Mouse (Mus musculus) heart, embryonic 11.5 days (tissue): ENCODE results near the gene Eea1. TPM values are rescaled to one million over a fixed set of nuclear protein-coding genes. Genes with fewer than 3 reads are reported as not detected.

Experiments used
- ATAC-seq: fragments of 200-750 bp; cut with Nextera tagmentation; replicated peaks from 2 replicates; pipeline ENCODE4 v1.8.0; 2017; ENCODE audit warnings: moderate library complexity; ENCODE audit not compliant: insufficient number of reproducible peaks, low FRiP score, low TSS enrichment
- H3K27ac ChIP-seq: fragments of 300-500 bp; sonication (generic); 2 replicates; pipeline ENCODE4 v1.5.1; 2014; ENCODE audit warnings: mild to moderate bottlenecking, low read depth, low read length
- H3K27me3 ChIP-seq: fragments of 300-500 bp; sonication (generic); 2 replicates; pipeline ENCODE4 v1.6.1; 2014; ENCODE audit warnings: mild to moderate bottlenecking, low read length, mixed read lengths; ENCODE audit not compliant: control insufficient read depth, insufficient read depth
- H3K36me3 ChIP-seq: fragments of 300-500 bp; sonication (generic); 2 replicates; pipeline ENCODE4 v1.6.1; 2014; ENCODE audit warnings: mild to moderate bottlenecking, low read length, moderate library complexity, mixed read lengths; ENCODE audit not compliant: control insufficient read depth, insufficient read depth
- H3K4me1 ChIP-seq: fragments of 300-500 bp; sonication (generic); 2 replicates; pipeline ENCODE4 v1.6.1; 2014; ENCODE audit warnings: low read length; ENCODE audit not compliant: control insufficient read depth, insufficient read depth
- H3K4me2 ChIP-seq: fragments of 300-500 bp; sonication (generic); 2 replicates; pipeline ENCODE4 v1.6.1; 2014; ENCODE audit warnings: mild to moderate bottlenecking, moderate library complexity
- H3K4me3 ChIP-seq: fragments of 300-500 bp; sonication (generic); 2 replicates; pipeline ENCODE4 v1.5.1; 2014; ENCODE audit warnings: low read depth, low read length
- H3K9ac ChIP-seq: fragments of 300-500 bp; sonication (generic); 2 replicates; pipeline ENCODE4 v1.6.1; 2014; ENCODE audit warnings: mild to moderate bottlenecking, low read depth, low read length, moderate library complexity
- H3K9me3 ChIP-seq: fragments of 300-500 bp; sonication (generic); replicated peaks from 2 replicates; pipeline ENCODE4 v1.6.1; 2016; ENCODE audit warnings: low read length; ENCODE audit not compliant: control insufficient read depth
- WGBS: fragments of 180-500 bp; shearing (Covaris S2); extraction: QIAGEN DNeasy Blood & Tissue Kit; methylation state at CpG from one replicate; pipeline ENCODE4 v1.1.7; 2014; ENCODE audit not compliant: insufficient replicate concordance; 5-methylcytosine and 5-hydroxymethylcytosine counted together
- polyA plus RNA-seq: library from polyadenylated mRNA; unstranded; fragments of >200 nt; fragmentation: Nextera tagmentation; extraction: Ambion mirVana; gene quantifications from 2 replicates; pipeline ENCODE4 v1.2.1, GENCODE M21; 2014

Gene Eea1
- polyA plus RNA-seq, 1 experiment from 2014 or later = 21.5 TPM

DNA sequence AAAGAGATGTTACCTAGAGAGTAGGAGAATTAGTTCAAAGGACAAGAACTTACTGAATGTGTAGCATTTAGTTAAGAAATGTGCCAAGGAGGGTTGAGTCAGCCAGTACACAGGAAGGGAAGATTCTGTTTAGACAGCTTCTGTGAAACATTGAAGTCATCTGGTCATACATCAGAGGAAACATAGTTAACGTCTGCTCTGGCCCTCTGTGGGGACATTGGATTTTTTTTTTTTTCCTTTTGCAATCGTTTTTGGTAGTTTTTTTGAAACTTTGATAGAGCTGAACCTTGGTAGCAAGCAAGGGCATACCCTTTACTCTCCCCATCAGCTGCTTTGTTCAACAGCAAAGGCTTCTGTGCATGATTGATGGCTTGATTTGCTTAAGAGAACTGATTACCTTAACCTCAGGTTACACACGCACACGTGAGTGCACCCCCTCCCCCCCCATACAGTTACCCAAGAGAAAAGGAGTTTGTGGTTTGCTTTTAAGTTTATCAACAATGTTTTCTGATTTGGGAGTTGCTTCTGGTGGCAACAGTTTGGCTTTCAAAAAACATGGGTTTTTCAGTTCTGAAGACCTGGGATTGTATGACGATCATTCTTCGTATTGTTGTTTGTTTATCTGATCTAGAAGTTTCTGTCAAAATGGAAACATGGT lies 1.4 kb downstream of the Eea1 start:
- Histone ChIP-seq H3K4me1 (peaks cover 14% of the 10 kb centered on the region), H3K27me3 (no peaks in the 10 kb centered on the region), H3K4me3 (peak overlapping the region; percentile 71), H3K9me3 (no peaks in the 10 kb centered on the region), H3K27ac (no peak overlapping the region), H3K4me2 (peak overlapping the region; percentile 81), H3K9ac (0 out of 2 replicates have a peak overlapping the region, but pooled peaks have one; percentile 23), H3K36me3 (no peaks in the 10 kb centered on the region)
- no peak for ATAC-seq
- WGBS = 50% methylated on average over 6 of the region's 6 CpGs

DNA sequence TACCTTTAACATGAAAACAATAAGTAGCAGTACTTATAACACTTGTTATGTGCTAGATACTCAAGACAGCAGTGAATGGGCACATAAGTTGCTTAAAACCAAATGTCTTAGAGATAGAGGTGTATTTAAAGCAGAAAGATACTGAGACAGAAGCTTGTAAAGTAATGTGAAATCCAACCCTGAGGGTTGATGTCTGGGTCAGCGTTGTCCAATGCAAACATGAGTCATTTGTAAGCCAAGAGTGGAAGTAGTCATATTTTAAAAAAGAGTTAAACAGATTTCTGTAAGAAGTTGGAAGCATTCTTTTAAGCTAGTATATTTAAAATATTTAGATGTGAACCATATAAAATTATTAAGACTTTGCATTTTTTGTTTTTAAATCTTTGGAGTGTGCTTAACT lies 4.6 kb downstream of the Eea1 start:
- Histone ChIP-seq H3K9me3 (no peaks in the 10 kb centered on the region), H3K4me3 (no peak overlapping the region), H3K27me3 (no peaks in the 10 kb centered on the region), H3K4me2 (no peak overlapping the region), H3K9ac (no peak overlapping the region), H3K27ac (no peak overlapping the region), H3K36me3 (no peaks in the 10 kb centered on the region), H3K4me1 (peaks cover 8% of the 10 kb centered on the region)
- WGBS = 85% methylated on average over 1 of the region's 1 CpGs
- ATAC-seq = no peak

DNA sequence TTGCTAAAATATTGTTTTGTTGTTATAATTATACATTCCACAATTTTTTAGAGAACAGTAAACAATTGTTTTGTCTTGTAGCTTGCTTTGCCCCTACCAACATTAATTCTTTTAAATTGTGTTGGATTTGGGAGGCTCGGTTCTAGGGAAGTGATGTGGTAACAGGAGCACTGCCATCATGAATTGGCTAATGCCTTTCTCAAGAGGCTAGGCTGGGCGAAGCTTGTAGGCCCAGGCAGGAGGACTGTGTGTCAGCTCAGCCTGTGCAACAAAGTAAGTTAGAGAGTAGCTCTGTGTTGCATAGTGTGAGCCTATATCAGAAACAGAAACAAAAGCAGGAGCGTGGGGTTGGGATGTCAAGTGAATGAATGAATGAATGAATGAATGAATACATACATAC lies 9.0 kb downstream of the Eea1 start:
- Histone ChIP-seq H3K27ac (no peak overlapping the region), H3K9ac (no peak overlapping the region), H3K4me1 (no peaks in the 10 kb centered on the region), H3K4me2 (no peak overlapping the region), H3K36me3 (no peaks in the 10 kb centered on the region), H3K9me3 (no peaks in the 10 kb centered on the region), H3K4me3 (no peak overlapping the region), H3K27me3 (no peaks in the 10 kb centered on the region)
- 82% methylated on average over 3 of the region's 3 CpGs for WGBS
- ATAC-seq = no peak

DNA sequence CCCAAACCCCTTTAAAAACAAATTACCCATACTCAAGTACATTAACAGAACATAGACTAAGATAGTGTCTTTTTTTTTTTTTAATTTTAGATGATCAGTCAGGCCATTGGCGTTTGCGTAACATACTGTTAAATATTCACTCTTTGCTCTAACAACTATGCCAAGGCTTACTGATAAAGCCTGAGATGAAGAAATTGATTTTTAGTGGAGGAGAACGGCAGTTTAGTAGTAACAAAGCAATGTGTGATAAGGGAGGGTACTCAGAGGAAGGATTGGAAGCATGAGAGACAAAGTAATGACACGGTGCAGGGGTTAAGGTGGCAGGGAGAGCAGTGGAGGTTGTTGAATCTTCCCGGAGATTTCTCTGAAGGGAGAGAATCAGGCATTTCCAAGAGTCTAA lies 9.7 kb downstream of the Eea1 start:
- Histone ChIP-seq H3K36me3 (no peaks in the 10 kb centered on the region), H3K27me3 (no peaks in the 10 kb centered on the region), H3K9ac (no peak overlapping the region), H3K4me1 (no peaks in the 10 kb centered on the region), H3K27ac (no peak overlapping the region), H3K4me2 (no peak overlapping the region), H3K4me3 (no peak overlapping the region), H3K9me3 (no peaks in the 10 kb centered on the region)
- ATAC-seq = no peak
- 86% methylated on average over 5 of the region's 5 CpGs for WGBS

DNA sequence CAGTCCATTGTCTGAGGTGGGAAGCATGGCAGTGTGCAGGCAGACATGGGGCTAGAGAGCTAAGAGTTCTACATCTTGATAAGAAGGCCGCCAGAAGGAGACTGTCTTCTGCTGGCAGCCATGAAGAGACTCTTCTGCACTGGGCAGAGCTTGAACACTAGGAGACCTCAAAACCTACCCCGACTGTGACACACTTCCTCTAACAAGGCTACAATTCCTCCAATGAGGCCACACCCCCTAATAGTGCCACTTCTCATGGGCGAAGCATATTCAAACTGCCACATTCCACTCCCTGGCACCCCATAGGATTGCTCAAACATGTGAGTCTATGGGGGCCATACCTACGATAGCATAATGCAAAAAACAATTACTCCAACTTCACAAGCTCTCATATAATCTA lies 10.3 kb downstream of the Eea1 start:
- no peak overlapping the region for H3K4me2 ChIP-seq
- no peaks in the 10 kb centered on the region for H3K4me1 ChIP-seq
- H3K27me3 ChIP-seq = no peaks in the 10 kb centered on the region
- H3K9me3 ChIP-seq = no peaks in the 10 kb centered on the region
- ATAC-seq = no peak
- 85% methylated on average over 4 of the region's 4 CpGs for WGBS
- no peak overlapping the region for H3K9ac ChIP-seq
- H3K27ac ChIP-seq = no peak overlapping the region
- H3K36me3 ChIP-seq = no peaks in the 10 kb centered on the region
- H3K4me3 ChIP-seq = no peak overlapping the region

DNA sequence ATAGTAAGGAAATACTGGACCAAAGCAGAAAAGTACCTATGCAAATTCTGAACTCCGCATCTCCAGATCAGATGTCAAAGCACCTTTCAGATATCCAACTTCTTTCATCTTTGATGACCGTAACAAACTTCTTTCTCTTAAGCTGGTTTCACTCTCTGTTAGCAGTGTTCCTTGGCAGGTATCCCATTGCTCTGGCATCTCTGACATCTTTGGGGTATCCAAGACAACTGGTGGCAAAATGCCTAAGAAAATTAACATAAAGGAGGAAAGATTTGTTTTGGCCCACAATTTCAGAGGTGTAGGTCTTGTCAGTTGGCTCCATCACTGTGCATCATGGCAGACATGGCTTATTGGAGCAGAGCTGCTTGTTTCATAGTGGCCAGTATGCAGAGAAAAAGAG lies 10.9 kb downstream of the Eea1 start:
- no peak for ATAC-seq
- H3K9ac ChIP-seq = no peak overlapping the region
- H3K4me1 ChIP-seq = no peaks in the 10 kb centered on the region
- no peak overlapping the region for H3K4me2 ChIP-seq
- H3K9me3 ChIP-seq = no peaks in the 10 kb centered on the region
- H3K4me3 ChIP-seq = no peak overlapping the region
- no peak overlapping the region for H3K27ac ChIP-seq
- no peaks in the 10 kb centered on the region for H3K36me3 ChIP-seq
- H3K27me3 ChIP-seq = no peaks in the 10 kb centered on the region
- 94% methylated on average over 2 of the region's 2 CpGs for WGBS

DNA sequence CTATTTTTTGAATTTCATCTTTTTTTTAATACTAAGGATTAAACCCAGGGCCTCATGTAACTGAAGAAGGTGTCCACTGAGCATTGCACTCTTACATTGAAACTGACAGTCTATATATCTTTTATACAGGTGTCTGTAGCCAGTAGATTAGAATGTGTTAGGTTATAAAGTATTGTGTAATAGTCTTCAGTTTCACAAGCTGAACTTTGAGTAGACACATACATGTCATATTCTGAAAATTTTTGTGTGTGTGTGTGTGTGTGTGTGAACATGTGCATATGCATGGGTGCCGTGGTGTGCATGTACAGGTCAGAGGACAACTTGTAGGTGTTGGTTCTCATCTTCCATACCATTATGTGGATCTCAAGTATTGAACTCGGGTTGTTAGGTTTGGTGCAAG lies 16.2 kb downstream of the Eea1 start:
- H3K9me3 ChIP-seq = no peaks in the 10 kb centered on the region

DNA sequence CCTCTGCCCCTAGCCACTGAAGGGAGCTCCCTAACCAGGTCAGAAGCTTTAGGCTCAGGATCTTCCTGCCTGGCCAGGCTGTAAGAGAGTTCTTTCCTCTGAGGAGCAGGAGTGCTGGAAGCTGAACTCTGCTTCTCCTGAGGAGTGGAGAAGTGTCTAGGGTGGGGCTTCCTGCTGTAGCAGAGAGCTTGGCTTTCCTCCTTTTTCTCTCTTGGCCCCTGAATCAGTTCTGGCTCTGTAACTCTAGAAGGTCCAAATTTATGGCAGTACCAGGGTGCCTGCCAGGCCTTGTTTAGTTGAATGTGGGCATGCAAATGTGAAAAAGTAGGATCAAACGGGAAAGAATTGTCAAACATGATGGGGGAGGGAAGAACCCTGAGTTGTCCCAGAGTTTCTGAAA lies 17.1 kb downstream of the Eea1 start:
- Histone ChIP-seq H3K27me3 (no peaks in the 10 kb centered on the region), H3K4me3 (no peak overlapping the region), H3K4me2 (no peak overlapping the region), H3K9ac (no peak overlapping the region), H3K36me3 (no peaks in the 10 kb centered on the region), H3K9me3 (no peaks in the 10 kb centered on the region), H3K27ac (no peak overlapping the region), H3K4me1 (no peaks in the 10 kb centered on the region)
- 88% methylated on average over 1 of the region's 1 CpGs for WGBS
- no peak for ATAC-seq

More for the DNA sequence above, 16.2 kb downstream of the Eea1 start:
- Histone ChIP-seq H3K9ac (no peak overlapping the region), H3K4me1 (no peaks in the 10 kb centered on the region), H3K4me3 (no peak overlapping the region), H3K27me3 (no peaks in the 10 kb centered on the region), H3K36me3 (no peaks in the 10 kb centered on the region), H3K27ac (no peak overlapping the region), H3K4me2 (no peak overlapping the region)
- no peak for ATAC-seq
- 88% methylated on average over 2 of the region's 2 CpGs for WGBS

DNA sequence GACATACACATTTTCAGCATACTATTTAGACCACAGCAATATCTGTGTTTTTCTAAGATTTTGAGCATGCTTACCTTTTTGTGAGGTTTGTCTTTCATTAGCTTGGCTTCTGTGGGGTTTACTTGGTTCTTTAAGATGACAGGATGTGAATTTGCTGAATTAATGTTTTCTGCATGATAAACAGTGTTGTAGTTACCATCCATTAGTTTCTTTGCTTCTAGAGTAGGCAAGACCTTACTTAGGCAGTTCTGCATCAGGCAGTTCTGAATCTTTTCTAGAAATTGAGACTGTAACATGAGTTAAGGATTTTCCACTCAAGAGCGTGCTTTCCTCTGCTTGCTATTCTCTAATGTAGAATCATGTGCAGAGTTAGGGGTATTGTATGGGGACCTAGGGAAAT lies 24.2 kb downstream of the Eea1 start:
- ATAC-seq = no peak
- no peaks in the 10 kb centered on the region for H3K36me3 ChIP-seq
- no peak overlapping the region for H3K4me3 ChIP-seq
- peaks cover 3% of the 10 kb centered on the region; the same call in 1 of the 2 replicates for H3K4me1 ChIP-seq
- H3K9me3 ChIP-seq = no peaks in the 10 kb centered on the region
- no peaks in the 10 kb centered on the region for H3K27me3 ChIP-seq
- no peak overlapping the region for H3K9ac ChIP-seq
- H3K27ac ChIP-seq = no peak overlapping the region
- WGBS = 91% methylated on average over 1 of the region's 1 CpGs
- H3K4me2 ChIP-seq = no peak overlapping the region
